Mouse (Mus musculus) C2C12 (cell line): ENCODE data around the gene Capn11. TPM values are rescaled to one million over a fixed set of nuclear protein-coding genes. Genes with fewer than 3 reads are reported as not detected.

Experiments used
- H3K27me3 ChIP-seq: one replicate; pipeline ENCODE4 v1.6.1; 2011; ENCODE audit not compliant: control insufficient read depth, insufficient read depth, insufficient read length
- H3K36me3 ChIP-seq: one replicate; pipeline ENCODE4 v1.6.1; 2011; ENCODE audit not compliant: control insufficient read depth, insufficient read depth
- H3K4me3 ChIP-seq: one replicate; pipeline ENCODE4 v1.5.1; 2011; ENCODE audit warnings: mild to moderate bottlenecking, control low read depth; ENCODE audit not compliant: poor library complexity, insufficient read depth, severe bottlenecking
- H3K79me2 ChIP-seq: one replicate; pipeline ENCODE4 v1.6.1; 2011; ENCODE audit not compliant: control insufficient read depth, insufficient read depth
- H3K79me3 ChIP-seq: one replicate; pipeline ENCODE4 v1.6.1; 2011; ENCODE audit warnings: low read depth, control low read depth
- H3ac ChIP-seq: one replicate; pipeline ENCODE3; 2011; ENCODE audit warnings: low read depth; ENCODE audit not compliant: control insufficient read depth, insufficient read length
- CEBPB ChIP-seq: IDR thresholded peaks from one replicate; pipeline ENCODE4 v1.6.1; 2011; ENCODE audit warnings: low read depth, mild to moderate bottlenecking, control low read depth, moderate library complexity
- CTCF ChIP-seq: IDR thresholded peaks from one replicate; pipeline ENCODE4 v1.5.1; 2011; ENCODE audit not compliant: control insufficient read depth, insufficient read depth, insufficient read length
- FOSL1 ChIP-seq: IDR thresholded peaks from one replicate; pipeline ENCODE4 v1.8.0; 2011; ENCODE audit warnings: mild to moderate bottlenecking, low read length; ENCODE audit not compliant: poor library complexity, insufficient read depth, severe bottlenecking
- MAX ChIP-seq: IDR thresholded peaks from one replicate; pipeline ENCODE4 v1.6.1; 2011; ENCODE audit warnings: mild to moderate bottlenecking, control low read depth
- MYOD1 ChIP-seq: IDR thresholded peaks from one replicate; pipeline ENCODE4 v1.6.1; 2011; ENCODE audit warnings: low read depth; ENCODE audit not compliant: control insufficient read depth, insufficient read length
- MYOG ChIP-seq: IDR thresholded peaks from one replicate; pipeline ENCODE4 v1.6.1; 2011; ENCODE audit not compliant: control insufficient read depth, insufficient read length; ENCODE audit errors: extremely low read depth
- USF1 ChIP-seq: IDR thresholded peaks from one replicate; pipeline ENCODE4 v1.6.1; 2011; ENCODE audit warnings: low read depth, mild to moderate bottlenecking, control low read depth, moderate library complexity
- polyA plus RNA-seq: library from polyadenylated mRNA; unstranded; fragments of >200 nt; fragmentation: generic; extraction: Trizol; gene quantifications from one replicate; pipeline ENCODE4 v1.2.1, GENCODE M21; 2012; ENCODE audit warnings: missing spikeins

The Capn11 gene
- polyA plus RNA-seq, 1 experiment = 0.04 TPM

GRCm38 (mm10) chr17:45642701-45643100 lies 16.4 kb downstream of the Capn11 start:
- H3K27me3 ChIP-seq = no peaks in the 10 kb centered on the region
- no peaks in the 10 kb centered on the region for H3K79me3 ChIP-seq
- H3K36me3 ChIP-seq = no peaks in the 10 kb centered on the region
- H3ac ChIP-seq = no peak overlapping the region
- H3K4me3 ChIP-seq = no peak overlapping the region
- TF ChIP-seq FOSL1 (no peak), CTCF (peak; percentile 8)
- no peaks in the 10 kb centered on the region for H3K79me2 ChIP-seq

GRCm38 (mm10) chr17:45641981-45642380 lies 17.1 kb downstream of the Capn11 start:
- TF ChIP-seq MAX (no peak), MYOD1 (no peak), CTCF (no peak), FOSL1 (no peak), USF1 (no peak), MYOG (no peak), CEBPB (no peak)
- H3K36me3 ChIP-seq = no peaks in the 10 kb centered on the region
- H3K4me3 ChIP-seq = no peak overlapping the region
- H3K79me3 ChIP-seq = no peaks in the 10 kb centered on the region
- H3K27me3 ChIP-seq = no peaks in the 10 kb centered on the region
- no peaks in the 10 kb centered on the region for H3K79me2 ChIP-seq
- H3ac ChIP-seq = no peak overlapping the region

- Histone ChIP-seq H3K79me3 (no peaks in the 10 kb centered on the region), H3K79me2 (no peaks in the 10 kb centered on the region), H3ac (no peak overlapping the region), H3K36me3 (no peaks in the 10 kb centered on the region), H3K4me3 (no peak overlapping the region), H3K27me3 (no peaks in the 10 kb centered on the region)
- TF ChIP-seq USF1 = no peak
- no peak for TF ChIP-seq MYOD1
- TF ChIP-seq FOSL1 = no peak
- TF ChIP-seq CEBPB = no peak
Observed at GRCm38 (mm10) chr17:45638596-45639295, 20.4 kb downstream of the Capn11 start.

GRCm38 (mm10) chr17:45634033-45634432 lies 25.1 kb downstream of the Capn11 start:
- no peaks in the 10 kb centered on the region for H3K79me2 ChIP-seq
- H3K79me3 ChIP-seq = no peaks in the 10 kb centered on the region
- no peaks in the 10 kb centered on the region for H3K36me3 ChIP-seq
- H3ac ChIP-seq = no peak overlapping the region
- H3K4me3 ChIP-seq = no peak overlapping the region
- no peaks in the 10 kb centered on the region for H3K27me3 ChIP-seq
- TF ChIP-seq FOSL1 = no peak
- TF ChIP-seq MYOD1 = no peak
- no peak for TF ChIP-seq MYOG
- TF ChIP-seq USF1 = no peak
- TF ChIP-seq MAX = no peak

- Histone ChIP-seq H3ac (no peak overlapping the region), H3K79me3 (no peaks in the 10 kb centered on the region), H3K27me3 (no peaks in the 10 kb centered on the region), H3K79me2 (no peaks in the 10 kb centered on the region), H3K36me3 (no peaks in the 10 kb centered on the region), H3K4me3 (no peak overlapping the region)
- TF ChIP-seq CEBPB = no peak
- no peak for TF ChIP-seq CTCF
Observed at GRCm38 (mm10) chr17:45631940-45632339, 27.2 kb downstream of the Capn11 start.

- Histone ChIP-seq H3K27me3 (no peaks in the 10 kb centered on the region), H3K79me3 (no peaks in the 10 kb centered on the region), H3K79me2 (no peaks in the 10 kb centered on the region), H3ac (no peak overlapping the region), H3K36me3 (no peaks in the 10 kb centered on the region), H3K4me3 (no peak overlapping the region)
- TF ChIP-seq MAX (no peak), MYOD1 (no peak), MYOG (no peak), USF1 (no peak), CEBPB (no peak), CTCF (no peak), FOSL1 (no peak)
Observed at GRCm38 (mm10) chr17:45630992-45631391, 28.1 kb downstream of the Capn11 start.
